Mouse (Mus musculus) forebrain, postnatal 0 days (tissue): ENCODE measurements at regions not wholly inside any gene's neighbourhood (a gene's known extent, or its start where the extent isn't known, plus 50 kb on each side); places are given as distances from the start of the nearest gene placed in this dataset.
A peak's percentile ranks its signal among the peaks of the same experiment; 100 is the strongest.

Experiments
- ATAC-seq: fragments of 200-750 bp; cut with Nextera tagmentation; 2 replicates; pipeline ENCODE4 v1.8.0; 2017; ENCODE audit warnings: mild to moderate bottlenecking, moderate library complexity
- DNase-seq: peaks from one replicate; pipeline ENCODE4 v3.0.0-alpha.2; 2015
- H3K27ac ChIP-seq: fragments of 300-500 bp; sonication (generic); 2 replicates; pipeline ENCODE4 v1.5.1; 2014; ENCODE audit warnings: low read depth, mild to moderate bottlenecking, antibody characterized with exemption, low read length, moderate library complexity, mixed read lengths
- H3K27me3 ChIP-seq: fragments of 300-500 bp; sonication (generic); 2 replicates; pipeline ENCODE4 v1.6.1; 2014; ENCODE audit warnings: mild to moderate bottlenecking, low read length, mixed read lengths; ENCODE audit not compliant: insufficient read depth
- H3K36me3 ChIP-seq: fragments of 300-500 bp; sonication (generic); 2 replicates; pipeline ENCODE4 v1.6.1; 2014; ENCODE audit warnings: mild to moderate bottlenecking, moderate library complexity; ENCODE audit not compliant: insufficient read depth
- H3K4me1 ChIP-seq: fragments of 300-500 bp; sonication (generic); 2 replicates; pipeline ENCODE4 v1.6.1; 2014; ENCODE audit warnings: antibody characterized with exemption; ENCODE audit not compliant: insufficient read depth
- H3K4me2 ChIP-seq: fragments of 300-500 bp; sonication (generic); 2 replicates; pipeline ENCODE4 v1.6.1; 2014; ENCODE audit warnings: low read depth, mild to moderate bottlenecking, moderate library complexity
- H3K4me3 ChIP-seq: fragments of 300-500 bp; sonication (generic); 2 replicates; pipeline ENCODE4 v1.5.1; 2014; ENCODE audit warnings: low read depth, low read length, mixed read lengths
- H3K9ac ChIP-seq: fragments of 300-500 bp; sonication (generic); 2 replicates; pipeline ENCODE4 v1.6.1; 2014; ENCODE audit warnings: mild to moderate bottlenecking
- H3K9me3 ChIP-seq: fragments of 300-500 bp; sonication (generic); 2 replicates; pipeline ENCODE4 v1.6.1; 2016; ENCODE audit warnings: low read length
- CTCF ChIP-seq: sonication (generic); IDR thresholded peaks from 2 replicates; pipeline ENCODE4 v1.5.1; 2016; ENCODE audit warnings: antibody characterized with exemption, control low read depth, low read depth
- WGBS: fragments of 180-500 bp; shearing (Covaris S2); extraction: QIAGEN DNeasy Blood & Tissue Kit; methylation state at CpG from one replicate; pipeline ENCODE4 v1.1.7; 2014; 5-methylcytosine and 5-hydroxymethylcytosine counted together

DNA sequence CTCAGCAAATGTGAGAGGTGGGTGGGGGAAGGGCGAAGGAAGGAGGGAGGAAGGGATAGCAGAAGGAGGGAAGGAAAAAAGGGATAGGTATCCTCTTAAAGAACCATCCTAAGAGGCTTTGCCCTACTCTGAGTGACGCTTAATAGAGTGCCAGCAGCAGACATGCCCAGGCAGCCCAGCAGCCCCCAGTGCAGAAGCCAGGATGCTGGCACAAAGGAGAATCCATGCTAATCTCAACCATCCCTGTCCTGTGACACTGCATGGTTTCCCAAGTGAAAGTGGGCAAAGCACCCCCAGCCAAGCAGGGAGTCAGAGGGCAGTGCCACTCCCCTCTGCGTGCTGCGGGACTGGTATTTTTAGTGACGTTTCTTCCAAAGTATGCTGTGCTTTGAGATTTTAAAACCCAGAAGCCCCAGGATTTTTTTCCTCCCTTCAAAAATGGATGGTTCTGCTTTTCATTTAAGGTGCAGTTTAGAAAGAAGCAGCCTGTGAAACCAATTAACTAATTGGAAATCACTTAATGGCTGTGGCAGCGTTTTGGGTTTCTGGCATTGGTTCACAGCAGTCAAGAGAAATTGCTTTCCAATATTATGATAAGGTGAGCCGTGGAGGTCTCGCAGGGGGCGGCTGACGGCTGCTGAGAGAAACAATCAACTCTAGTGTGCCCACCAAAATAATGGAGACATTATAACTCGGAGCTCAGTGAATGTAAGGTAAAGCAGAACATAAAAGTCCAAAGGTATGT lies 141.2 kb upstream of the Noct start:
- WGBS: 24% methylated on average over 11 of the region's 11 CpGs
- H3K4me3 ChIP-seq: no peak overlapping the region
- no peaks in the 10 kb centered on the region for H3K36me3 ChIP-seq
- no peak for TF ChIP-seq CTCF
- H3K4me1 ChIP-seq: peaks cover 17% of the 10 kb centered on the region
- H3K4me2 ChIP-seq: peak overlapping the region; percentile 21; the same call in 1 of the 2 replicates
- peak; percentile 24; the same call in 1 of the 2 replicates for ATAC-seq
- H3K27me3 ChIP-seq: no peaks in the 10 kb centered on the region
- peak; percentile 52 for DNase-seq
- H3K27ac ChIP-seq: peak overlapping the region; percentile 50
- H3K9me3 ChIP-seq: no peaks in the 10 kb centered on the region
- peak overlapping the region; percentile 31; the same call in 1 of the 2 replicates for H3K9ac ChIP-seq

DNA sequence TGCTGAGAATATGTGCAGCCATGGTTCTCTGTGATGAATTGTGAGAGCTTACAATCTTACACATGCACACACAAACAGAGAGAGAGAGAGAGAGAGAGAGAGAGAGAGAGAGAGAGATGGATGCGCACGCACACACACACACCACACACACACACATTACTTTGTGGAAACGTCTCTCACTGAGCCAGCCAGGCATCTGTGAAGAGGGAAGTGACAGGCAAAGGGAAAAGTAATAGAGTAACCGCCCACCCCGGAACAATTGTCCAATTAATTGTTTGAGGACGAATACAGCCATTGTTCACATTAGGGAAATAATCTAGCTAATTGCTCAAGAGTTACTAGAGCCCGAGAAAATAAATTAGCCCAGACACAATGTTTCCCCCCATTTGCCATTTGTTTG lies 140.7 kb upstream of the Noct start:
- no peak overlapping the region for H3K4me3 ChIP-seq
- no peaks in the 10 kb centered on the region for H3K9me3 ChIP-seq
- H3K27me3 ChIP-seq: no peaks in the 10 kb centered on the region
- no peaks in the 10 kb centered on the region for H3K36me3 ChIP-seq
- 17% methylated on average over 7 of the region's 7 CpGs for WGBS
- peak overlapping the region; percentile 50 for H3K27ac ChIP-seq
- ATAC-seq (peak; percentile 65), DNase-seq (peak; percentile 47)
- no peak for TF ChIP-seq CTCF
- peak overlapping the region; percentile 21; the same call in 1 of the 2 replicates for H3K4me2 ChIP-seq
- H3K9ac ChIP-seq: peak overlapping the region; percentile 31; the same call in 1 of the 2 replicates
- H3K4me1 ChIP-seq: peaks cover 17% of the 10 kb centered on the region

- H3K4me3 ChIP-seq: no peak overlapping the region
- 14% methylated on average over 10 of the region's 10 CpGs for WGBS
- no peaks in the 10 kb centered on the region for H3K36me3 ChIP-seq
- DNase-seq (no peak), ATAC-seq (no peak)
- H3K9ac ChIP-seq: peak overlapping the region; percentile 14; the same call in 1 of the 2 replicates
- peaks cover 17% of the 10 kb centered on the region for H3K4me1 ChIP-seq
- no peak overlapping the region for H3K4me2 ChIP-seq
- H3K9me3 ChIP-seq: no peaks in the 10 kb centered on the region
- H3K27me3 ChIP-seq: no peaks in the 10 kb centered on the region
- H3K27ac ChIP-seq: peak overlapping the region; percentile 50; the same call in 1 of the 2 replicates
- no peak for TF ChIP-seq CTCF
These were observed 137.8 kb upstream of the Noct start for GRCm38 (mm10) chr3:51086441-51086849.

- WGBS: 51% methylated on average over 4 of the region's 4 CpGs
- no peak overlapping the region for H3K4me3 ChIP-seq
- H3K4me2 ChIP-seq: no peak overlapping the region
- ATAC-seq (no peak), DNase-seq (no peak)
- no peak for TF ChIP-seq CTCF
- no peak overlapping the region for H3K9ac ChIP-seq
- no peaks in the 10 kb centered on the region for H3K27me3 ChIP-seq
- H3K4me1 ChIP-seq: peaks cover 17% of the 10 kb centered on the region
- peak overlapping the region; percentile 21; the same call in 1 of the 2 replicates for H3K27ac ChIP-seq
- H3K36me3 ChIP-seq: no peaks in the 10 kb centered on the region
- no peaks in the 10 kb centered on the region for H3K9me3 ChIP-seq
These were observed 137.2 kb upstream of the Noct start for GRCm38 (mm10) chr3:51087076-51087475.

GRCm38 (mm10) chr3:51089036-51089669 lies 135.1 kb upstream of the Noct start:
- Histone ChIP-seq H3K36me3 (no peaks in the 10 kb centered on the region), H3K9me3 (no peaks in the 10 kb centered on the region), H3K4me2 (no peak overlapping the region), H3K27me3 (no peaks in the 10 kb centered on the region), H3K27ac (peak overlapping the region; percentile 6; the same call in 1 of the 2 replicates), H3K4me1 (0 out of 2 replicates have a peak, but pooled peaks cover 4% of the 10 kb centered on the region), H3K4me3 (no peak overlapping the region), H3K9ac (no peak overlapping the region)
- 29% methylated on average over 10 of the region's 10 CpGs for WGBS
- no peak for DNase-seq
- peak; percentile 81; the same call in 1 of the 2 replicates for ATAC-seq
- TF ChIP-seq CTCF: no peak

- H3K27me3 ChIP-seq: no peaks in the 10 kb centered on the region
- no peaks in the 10 kb centered on the region for H3K36me3 ChIP-seq
- WGBS: 85% methylated on average over 4 of the region's 4 CpGs
- no peaks in the 10 kb centered on the region for H3K9me3 ChIP-seq
- H3K4me1 ChIP-seq: 0 out of 2 replicates have a peak, but pooled peaks cover 15% of the 10 kb centered on the region
- no peak overlapping the region for H3K4me3 ChIP-seq
- no peak overlapping the region for H3K9ac ChIP-seq
- no peak for ATAC-seq
- no peak for TF ChIP-seq CTCF
- no peak overlapping the region for H3K4me2 ChIP-seq
- no peak for DNase-seq
- no peak overlapping the region for H3K27ac ChIP-seq
These were observed 132.8 kb upstream of the Noct start for GRCm38 (mm10) chr3:51091478-51091877.
